Mouse (Mus musculus): ENCODE data around the gene Brpf1.

The Brpf1 gene

GRCm38 (mm10) chr6:113361476-113361875, 54.5 kb downstream of the Brpf1 start:
- DNase-seq = no peak

DNA sequence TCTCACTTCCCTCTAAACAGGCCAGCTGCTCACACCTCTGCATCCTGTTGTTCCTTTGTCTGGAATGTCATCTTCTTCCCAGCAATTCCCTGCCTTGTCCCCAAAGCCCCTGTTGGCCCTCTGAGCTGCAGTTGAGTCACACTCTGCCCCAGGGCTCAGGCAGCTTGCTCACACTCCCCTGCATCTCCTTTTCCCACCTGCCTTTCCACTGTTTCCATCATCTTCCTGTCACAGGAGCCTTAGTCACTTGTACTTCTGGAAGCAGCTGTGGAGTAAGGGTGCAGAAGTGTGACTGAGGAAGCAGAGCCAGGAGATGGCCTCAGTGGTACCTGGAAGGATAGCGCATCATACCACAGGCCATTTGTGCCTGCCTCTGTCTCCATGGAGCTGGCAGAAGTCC, 55.3 kb downstream of the Brpf1 start:
- DNase-seq = no peak

DNA sequence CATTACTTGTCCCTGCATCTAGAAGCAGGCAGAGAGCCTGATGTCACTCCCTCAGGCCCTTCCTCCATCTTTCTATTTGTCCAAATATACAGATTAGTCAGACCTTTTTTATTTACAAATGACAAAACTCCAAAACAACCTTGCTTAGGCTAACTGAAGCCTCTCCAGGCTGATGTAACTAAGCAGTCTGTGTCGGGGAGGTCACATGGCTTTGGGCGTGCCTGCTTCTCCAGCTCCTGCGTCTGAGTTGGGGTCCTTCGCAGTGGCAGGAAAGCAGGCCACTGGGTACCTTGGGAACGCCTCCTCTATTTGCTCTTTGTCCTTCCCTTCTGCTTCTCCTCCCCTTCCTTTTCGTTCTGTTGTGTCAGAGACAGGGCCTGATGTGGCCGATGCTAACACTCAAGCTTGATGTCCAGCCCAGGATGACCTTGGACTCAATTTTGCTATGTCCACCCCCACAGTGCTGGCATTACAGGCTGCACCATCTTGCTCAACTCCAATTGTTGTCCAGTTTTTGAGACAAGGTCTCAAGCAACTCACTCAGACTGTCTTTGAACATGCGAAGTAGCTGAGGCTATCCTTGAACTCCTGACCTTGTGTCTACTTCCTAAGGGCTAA, 57.7 kb downstream of the Brpf1 start:
- DNase-seq = no peak

- DNase-seq = no peak
Observed at GRCm38 (mm10) chr6:113366639-113367038, 59.7 kb downstream of the Brpf1 start.

DNA sequence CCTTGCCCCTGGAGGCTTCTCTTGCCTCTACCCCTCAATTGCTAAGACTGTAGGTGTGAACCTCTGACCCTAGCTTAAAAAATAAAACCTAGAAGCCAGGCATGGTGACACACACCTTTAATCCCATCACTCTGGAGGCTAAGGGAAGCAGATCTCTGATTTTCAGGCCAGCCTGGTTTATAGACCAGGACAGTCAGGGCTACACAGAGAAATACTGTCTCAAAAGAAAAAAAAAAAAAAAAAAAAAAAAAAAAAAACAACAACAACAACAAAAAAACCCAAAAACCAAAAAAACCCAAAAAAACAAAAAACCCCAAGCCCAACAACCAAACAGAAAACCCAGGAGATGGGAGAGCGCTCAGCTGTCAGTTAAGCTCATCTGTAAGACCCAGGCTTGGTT, 60.6 kb downstream of the Brpf1 start:
- no peak for DNase-seq

- DNase-seq = no peak
Observed at GRCm38 (mm10) chr6:113368124-113368523, 61.2 kb downstream of the Brpf1 start.

GRCm38 (mm10) chr6:113368577-113368976, 61.6 kb downstream of the Brpf1 start:
- DNase-seq = no peak

DNA sequence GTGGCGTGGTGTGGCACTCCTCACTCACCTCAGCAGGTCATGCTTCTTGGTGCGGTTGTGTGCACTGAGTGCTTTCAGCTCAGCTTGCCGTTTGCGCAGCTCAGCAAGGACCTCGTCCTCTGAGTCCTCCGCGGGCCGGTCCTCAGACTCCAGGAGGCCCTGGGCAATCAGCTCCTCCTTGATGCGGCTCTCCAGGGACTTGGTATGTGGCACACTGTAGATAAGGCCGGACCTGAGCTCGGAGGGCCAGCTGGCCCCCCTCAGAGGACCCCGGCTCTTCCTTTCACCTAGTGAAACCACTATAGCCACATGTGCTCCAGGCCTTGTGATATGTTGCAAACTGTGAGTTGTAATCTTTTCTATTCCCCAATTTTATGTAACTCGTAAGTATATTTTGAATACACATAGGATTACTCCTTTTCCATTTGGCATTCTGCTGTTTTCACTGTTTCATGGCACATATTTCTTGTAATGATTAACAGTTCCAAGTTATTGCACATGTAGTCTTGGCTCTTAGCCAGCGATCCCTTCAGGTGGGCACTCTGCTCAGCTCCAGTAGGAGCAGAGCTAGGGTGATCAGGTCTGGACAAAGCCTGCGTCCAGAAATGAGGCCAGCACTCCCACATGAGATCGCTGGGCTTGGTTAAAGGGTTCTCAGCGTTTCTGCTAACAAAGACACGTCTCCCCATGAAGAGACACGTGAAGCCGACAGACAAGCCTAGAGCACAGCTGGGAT, 63.4 kb downstream of the Brpf1 start:
- DNase-seq = no peak

GRCm38 (mm10) chr6:113373491-113373890, 66.6 kb downstream of the Brpf1 start:
- no peak for DNase-seq

All from cerebellum, postnatal 10 days (tissue).